Comparison of ENCODE assay signal across 8 mouse cellular contexts in the genomic region with DNA sequence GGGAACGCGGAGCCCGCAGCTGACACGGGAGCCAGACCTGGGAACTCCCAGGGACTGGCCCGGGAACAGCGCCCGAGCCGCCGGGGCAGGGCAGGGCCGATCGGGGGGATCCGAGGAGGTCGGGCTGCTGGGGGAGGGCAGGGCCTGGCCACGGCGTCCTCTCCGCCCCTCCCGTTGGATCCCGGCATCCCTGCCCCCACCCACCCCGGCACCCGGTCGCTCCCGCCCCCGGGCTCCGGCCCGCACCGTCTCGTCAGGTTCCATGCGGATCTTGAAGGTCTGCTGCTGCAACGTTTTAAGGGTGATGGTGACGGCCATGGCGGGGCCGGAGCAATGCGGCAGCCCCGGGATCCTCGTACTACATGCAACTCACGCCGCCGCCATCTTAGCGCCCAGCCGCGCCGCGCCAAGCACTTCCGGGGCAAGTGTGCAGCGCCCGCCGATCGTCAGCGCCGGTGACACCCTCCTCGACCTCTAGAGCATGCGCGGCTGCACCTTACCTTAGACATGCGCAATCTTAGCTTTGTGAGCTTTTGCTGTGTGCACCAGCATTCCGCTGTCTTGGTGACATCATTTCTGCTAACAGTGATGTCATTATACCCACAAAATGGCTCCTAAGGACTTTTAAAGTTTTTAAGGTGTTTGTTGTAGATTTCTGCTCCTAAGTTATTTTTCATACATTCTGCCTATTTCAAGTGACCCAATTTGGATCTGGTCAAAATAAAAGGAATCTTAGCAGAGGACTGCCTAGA. TPM values are rescaled to one million over a fixed set of nuclear protein-coding genes. Genes with fewer than 3 reads are reported as not detected.
A peak's percentile ranks its signal among the peaks of the same experiment; 100 is the strongest.
DNase-seq lines count a peak whose midpoint lies in the region; ATAC-seq lines count a peak whose summit lies in the region.

Gene Rad23a, minus strand, starts transcription at position 418 of the 752 bp plus-strand sequence.

- under 1% methylated on average over 48 of the region's 55 CpGs for WGBS in heart, embryonic 14.5 days
- under 1% methylated on average over 55 of the region's 55 CpGs for WGBS in liver, embryonic 13.5 days (ENCODE audit: insufficient replicate concordance)
- WGBS in stomach, embryonic 16.5 days = under 1% methylated on average over 55 of the region's 55 CpGs

- ATAC-seq in CD4-positive, CD25-positive, alpha-beta regulatory T cell, adult 4 months = peak; percentile 98
- ATAC-seq in heart, embryonic 14.5 days (ENCODE audit: insufficient number of reproducible peaks, insufficient read depth, low FRiP score, low read depth) = peak; percentile 91
- ATAC-seq in liver, embryonic 13.5 days (ENCODE audit: low read depth) = peak; percentile 87
- ATAC-seq in stomach, embryonic 16.5 days (ENCODE audit: insufficient read depth, low FRiP score) = peak; percentile 94

- peak within 1 kb of the TSS; percentile 77 to 91 for H3K4me3 ChIP-seq in heart, embryonic 14.5 days (ENCODE audit: control insufficient read depth in 1 of 2, insufficient read depth in 1 of 2, low read depth in 1 of 2, low read length in 2 of 2)
- H3K4me3 ChIP-seq in liver, embryonic 13.5 days (replicated peaks) = peak within 1 kb of the TSS; percentile 89
- peak within 1 kb of the TSS; percentile 86 for H3K4me3 ChIP-seq in stomach, embryonic 16.5 days (replicated peaks; ENCODE audit: low read length)

- H3K27me3 ChIP-seq in heart, embryonic 14.5 days (ENCODE audit: control insufficient read depth, insufficient read depth, low read length) = no peaks in the 10 kb centered on the region
- H3K27me3 ChIP-seq in liver, embryonic 13.5 days = no peaks in the 10 kb centered on the region
- H3K27me3 ChIP-seq in stomach, embryonic 16.5 days (ENCODE audit: control insufficient read depth, insufficient read depth, low read length) = no peaks in the 10 kb centered on the region

- DNase-seq in c-Kit-negative CD71-positive TER-119-positive erythroid progenitor cells, embryonic 14.5 days (ENCODE audit: low read depth, low spot score) = peak; percentile 91
- peak; percentile 90 for DNase-seq in fibroblast of lung, adult 2 months (ENCODE audit: low read depth)
- peak; percentile 94 for DNase-seq in kidney, postnatal 14 days
- peak; percentile 92 for DNase-seq in liver, embryonic 13.5 days
- peak; percentile 92 for DNase-seq in neural tube, embryonic 10.5 days (ENCODE audit: extremely low spot score, low spot score)

- peak within 1 kb of the TSS; percentile 86 for H3K9ac ChIP-seq in heart, embryonic 14.5 days (ENCODE audit: low read length)
- H3K9ac ChIP-seq in liver, embryonic 13.5 days = peak within 1 kb of the TSS; percentile 96
- H3K9ac ChIP-seq in stomach, embryonic 16.5 days (ENCODE audit: low read length) = peak within 1 kb of the TSS; percentile 90

- peaks cover 83% of the 10 kb centered on the region for H3K36me3 ChIP-seq in heart, embryonic 14.5 days (ENCODE audit: control insufficient read depth, insufficient read depth, low read length)
- peaks cover 81% of the 10 kb centered on the region for H3K36me3 ChIP-seq in liver, embryonic 13.5 days
- H3K36me3 ChIP-seq in stomach, embryonic 16.5 days (ENCODE audit: control insufficient read depth, insufficient read depth, low read length) = peaks cover 57% of the 10 kb centered on the region

- H3K4me2 ChIP-seq in heart, embryonic 14.5 days (ENCODE audit: low read length) = peak within 1 kb of the TSS; percentile 72
- H3K4me2 ChIP-seq in liver, embryonic 13.5 days = peak within 1 kb of the TSS; percentile 74
- H3K4me2 ChIP-seq in stomach, embryonic 16.5 days (ENCODE audit: low read depth, low read length) = peak within 1 kb of the TSS; percentile 64

- peaks cover 10 to 34% of the 10 kb centered on the region in 2 experiments for H3K4me1 ChIP-seq in heart, embryonic 14.5 days (ENCODE audit: control insufficient read depth in 2 of 2, insufficient read depth in 2 of 2, low read length in 2 of 2)
- peaks cover 89% of the 10 kb centered on the region for H3K4me1 ChIP-seq in liver, embryonic 13.5 days (replicated peaks)
- H3K4me1 ChIP-seq in stomach, embryonic 16.5 days (ENCODE audit: control insufficient read depth, insufficient read depth, low read length) = peaks cover 19% of the 10 kb centered on the region

- peak within 1 kb of the TSS; percentile 81 to 85 for H3K27ac ChIP-seq in heart, embryonic 14.5 days (replicated peaks in 1 of 2; ENCODE audit: control insufficient read depth in 1 of 2, insufficient read depth in 1 of 2, low read depth in 2 of 2, low read length in 2 of 2)
- H3K27ac ChIP-seq in liver, embryonic 13.5 days = peak within 1 kb of the TSS; percentile 98
- H3K27ac ChIP-seq in stomach, embryonic 16.5 days (ENCODE audit: low read length) = peak within 1 kb of the TSS; percentile 91

- no peaks in the 10 kb centered on the region for H3K9me3 ChIP-seq in heart, embryonic 14.5 days (ENCODE audit: control insufficient read depth, low read length)
- no peaks in the 10 kb centered on the region for H3K9me3 ChIP-seq in liver, embryonic 13.5 days (replicated peaks)
- no peaks in the 10 kb centered on the region for H3K9me3 ChIP-seq in stomach, embryonic 16.5 days (replicated peaks; ENCODE audit: control insufficient read depth, low read length)

RNA-seq across cellular contexts. Expression of gene Rad23a, which starts in this region (rescaled TPM):
- polyA plus RNA-seq in CD4-positive, CD25-positive, alpha-beta regulatory T cell, adult 4 months (2017; shearing (Covaris generic)) = 100 to 1,000 TPM; 139 to 160 TPM
- polyA plus RNA-seq in heart, embryonic 14.5 days (2014; fragmentation: Nextera tagmentation; extraction: Ambion mirVana) = 122 and 125 TPM in 2 replicates
- polyA plus RNA-seq in liver, embryonic 13.5 days (2015; fragmentation: Nextera tagmentation; extraction: Ambion mirVana) = 269 and 278 TPM in 2 replicates
- 106 and 122 TPM in 2 replicates for polyA plus RNA-seq in stomach, embryonic 16.5 days (2015; fragmentation: Nextera tagmentation; extraction: Ambion mirVana)

Comparison
In these comparisons a context has a peak if more than half of its experiments do, and no peak if none do; other contexts are left out.
1. Peak in every context shown above with its lines: DNase-seq, ATAC-seq, H3K4me3 ChIP-seq and H3K27ac ChIP-seq.